Mouse (Mus musculus): ENCODE measurements around the gene Tmprss9.

GRCm38 (mm10) chr10:80887181-80887580 is 15.5 kb downstream of the Tmprss9 start:
- TF ChIP-seq CTCF (IDR thresholded peaks at IDR 0.05; ENCODE audit: insufficient read depth, low read depth, low read length) (no peak), POLR2A (IDR thresholded peaks at IDR 0.05; ENCODE audit: insufficient read depth, low read depth, low read length) (no peak)
